Mouse (Mus musculus) kidney, adult 8-10 months (tissue): ENCODE results near the gene Pdzd9.

Experiments used
- DNase-seq, 2 experiments: peaks; one replicate each; pipeline ENCODE4 v3.0.0; 2022

Pdzd9 gene

GRCm38 (mm10) chr7:120635362-120635781 is 34.8 kb downstream of the Pdzd9 start:
- no peak for DNase-seq

GRCm38 (mm10) chr7:120634711-120635361 is 35.3 kb downstream of the Pdzd9 start, which contains the start of gene Uqcrc2:
Gene Uqcrc2, plus strand, starts transcription at chr7:120635176.
- peak; percentile 78 to 86 for DNase-seq

GRCm38 (mm10) chr7:120634301-120634700 is 35.8 kb downstream of the Pdzd9 start:
- DNase-seq, result no peak

DNA sequence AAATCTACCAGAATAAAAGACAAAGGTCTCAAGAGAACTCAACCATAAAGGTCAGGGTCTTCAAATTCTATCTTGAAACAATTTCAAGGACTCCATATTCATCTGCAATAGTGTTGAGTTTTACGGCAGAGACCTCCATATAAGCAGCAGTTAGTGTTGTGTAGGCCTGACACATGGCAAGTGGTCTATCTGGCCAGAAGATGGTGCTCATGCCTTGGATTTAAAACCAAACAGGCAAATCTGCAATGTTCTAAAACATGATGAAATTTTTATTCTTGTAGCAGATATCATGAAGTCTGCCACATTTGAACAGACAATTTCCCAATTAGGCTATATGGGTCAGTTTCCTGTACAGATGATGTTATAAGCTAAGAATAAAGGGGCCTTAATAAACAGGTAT is 37.6 kb downstream of the Pdzd9 start:
- peak in 1 of 2 experiments; percentile 21 for DNase-seq

GRCm38 (mm10) chr7:120620841-120621240 is 49.3 kb downstream of the Pdzd9 start:
- DNase-seq, result no peak

- no peak for DNase-seq
Observed at GRCm38 (mm10) chr7:120620075-120620771, 49.9 kb downstream of the Pdzd9 start.
